Mouse (Mus musculus): ENCODE data around the gene Tekt4. TPM values are rescaled to one million over a fixed set of nuclear protein-coding genes. Genes with fewer than 3 reads are reported as not detected.

Tekt4 gene
- polyA plus RNA-seq, 1 experiment from 2014 or later, result 0.06 TPM

- WGBS, result 75% methylated on average over 6 of the region's 6 CpGs
- Histone ChIP-seq H3K27ac (replicated peaks) (no peak overlapping the region), H3K36me3 (ENCODE audit: control insufficient read depth, insufficient read depth, low read length) (no peaks in the 10 kb centered on the region), H3K9ac (ENCODE audit: low read length) (no peak overlapping the region), H3K9me3 (ENCODE audit: control insufficient read depth, low read length) (no peaks in the 10 kb centered on the region), H3K4me1 (replicated peaks; ENCODE audit: control insufficient read depth, insufficient read depth) (no peaks in the 10 kb centered on the region; the same call in 1 of the 2 replicates), H3K27me3 (ENCODE audit: control insufficient read depth, insufficient read depth, low read length) (no peaks in the 10 kb centered on the region), H3K4me2 (replicated peaks; ENCODE audit: low read depth) (no peak overlapping the region), H3K4me3 (ENCODE audit: low read depth, low read length) (no peak overlapping the region)
- TF ChIP-seq CTCF (IDR thresholded peaks at IDR 0.05; ENCODE audit: low read depth), result no peak
- no peak for TF ChIP-seq EP300 (optimal IDR thresholded peaks at IDR 0.05)
- no peak for ATAC-seq (ENCODE audit: low FRiP score, low TSS enrichment)
- no peak for DNase-seq (ENCODE audit: low spot score)
Measured at GRCm38 (mm10) chr17:25410180-25410579, 44.2 kb upstream of the Tekt4 start.

GRCm38 (mm10) chr17:25410786-25411185 is 43.6 kb upstream of the Tekt4 start:
- DNase-seq (ENCODE audit: low spot score), result no peak
- Histone ChIP-seq H3K36me3 (ENCODE audit: control insufficient read depth, insufficient read depth, low read length) (no peaks in the 10 kb centered on the region), H3K27me3 (ENCODE audit: control insufficient read depth, insufficient read depth, low read length) (no peaks in the 10 kb centered on the region), H3K27ac (replicated peaks) (no peak overlapping the region), H3K4me3 (ENCODE audit: low read depth, low read length) (no peak overlapping the region), H3K4me2 (replicated peaks; ENCODE audit: low read depth) (no peak overlapping the region), H3K4me1 (replicated peaks; ENCODE audit: control insufficient read depth, insufficient read depth) (no peaks in the 10 kb centered on the region; the same call in 1 of the 2 replicates), H3K9me3 (ENCODE audit: control insufficient read depth, low read length) (no peaks in the 10 kb centered on the region), H3K9ac (ENCODE audit: low read length) (no peak overlapping the region)
- no peak for TF ChIP-seq EP300 (optimal IDR thresholded peaks at IDR 0.05)
- TF ChIP-seq CTCF (IDR thresholded peaks at IDR 0.05; ENCODE audit: low read depth), result no peak
- no peak for ATAC-seq (ENCODE audit: low FRiP score, low TSS enrichment)
- 27% methylated on average over 7 of the region's 7 CpGs for WGBS

- no peak overlapping the region for H3K9ac ChIP-seq (ENCODE audit: low read length)
- no peaks in the 10 kb centered on the region for H3K9me3 ChIP-seq (ENCODE audit: control insufficient read depth, low read length)
- DNase-seq (ENCODE audit: low spot score) (no peak), ATAC-seq (ENCODE audit: low FRiP score, low TSS enrichment) (no peak)
- H3K27ac ChIP-seq (replicated peaks), result 0 out of 2 replicates have a peak overlapping the region, but pooled peaks have one; percentile 8
- no peaks in the 10 kb centered on the region; the same call in 1 of the 2 replicates for H3K4me1 ChIP-seq (replicated peaks; ENCODE audit: control insufficient read depth, insufficient read depth)
- TF ChIP-seq CTCF (IDR thresholded peaks at IDR 0.05; ENCODE audit: low read depth), result no peak
- TF ChIP-seq EP300 (optimal IDR thresholded peaks at IDR 0.05), result no peak
- no peak overlapping the region for H3K4me2 ChIP-seq (replicated peaks; ENCODE audit: low read depth)
- no peak overlapping the region for H3K4me3 ChIP-seq (ENCODE audit: low read depth, low read length)
- H3K27me3 ChIP-seq (ENCODE audit: control insufficient read depth, insufficient read depth, low read length), result no peaks in the 10 kb centered on the region
- H3K36me3 ChIP-seq (ENCODE audit: control insufficient read depth, insufficient read depth, low read length), result no peaks in the 10 kb centered on the region
- 54% methylated on average over 4 of the region's 4 CpGs for WGBS
Measured at GRCm38 (mm10) chr17:25411251-25411650, 43.2 kb upstream of the Tekt4 start.

GRCm38 (mm10) chr17:25414209-25414608 is 40.2 kb upstream of the Tekt4 start:
- no peak overlapping the region for H3K4me3 ChIP-seq (ENCODE audit: low read depth, low read length)
- no peak overlapping the region for H3K27ac ChIP-seq (replicated peaks)
- H3K4me1 ChIP-seq (replicated peaks; ENCODE audit: control insufficient read depth, insufficient read depth), result peaks cover 3% of the 10 kb centered on the region; the same call in 1 of the 2 replicates
- H3K36me3 ChIP-seq (ENCODE audit: control insufficient read depth, insufficient read depth, low read length), result no peaks in the 10 kb centered on the region
- peak; percentile 56 for DNase-seq (ENCODE audit: low spot score)
- H3K9me3 ChIP-seq (ENCODE audit: control insufficient read depth, low read length), result no peaks in the 10 kb centered on the region
- no peak overlapping the region for H3K4me2 ChIP-seq (replicated peaks; ENCODE audit: low read depth)
- ATAC-seq (ENCODE audit: low FRiP score, low TSS enrichment), result peak; percentile 20; the same call in 1 of the 2 replicates
- 56% methylated on average over 4 of the region's 4 CpGs for WGBS
- H3K27me3 ChIP-seq (ENCODE audit: control insufficient read depth, insufficient read depth, low read length), result no peaks in the 10 kb centered on the region
- H3K9ac ChIP-seq (ENCODE audit: low read length), result no peak overlapping the region
- TF ChIP-seq CTCF (IDR thresholded peaks at IDR 0.05; ENCODE audit: low read depth) (no peak), EP300 (optimal IDR thresholded peaks at IDR 0.05) (no peak)

GRCm38 (mm10) chr17:25414917-25415316 is 39.5 kb upstream of the Tekt4 start:
- no peak for DNase-seq (ENCODE audit: low spot score)
- WGBS, result 31% methylated on average over 3 of the region's 3 CpGs
- peaks cover 3% of the 10 kb centered on the region; the same call in 1 of the 2 replicates for H3K4me1 ChIP-seq (replicated peaks; ENCODE audit: control insufficient read depth, insufficient read depth)
- ATAC-seq (ENCODE audit: low FRiP score, low TSS enrichment), result no peak
- no peak overlapping the region for H3K4me3 ChIP-seq (ENCODE audit: low read depth, low read length)
- no peak overlapping the region for H3K9ac ChIP-seq (ENCODE audit: low read length)
- H3K27me3 ChIP-seq (ENCODE audit: control insufficient read depth, insufficient read depth, low read length), result no peaks in the 10 kb centered on the region
- H3K27ac ChIP-seq (replicated peaks), result peak overlapping the region; percentile 58; the same call in 1 of the 2 replicates
- no peaks in the 10 kb centered on the region for H3K9me3 ChIP-seq (ENCODE audit: control insufficient read depth, low read length)
- H3K36me3 ChIP-seq (ENCODE audit: control insufficient read depth, insufficient read depth, low read length), result no peaks in the 10 kb centered on the region
- no peak overlapping the region for H3K4me2 ChIP-seq (replicated peaks; ENCODE audit: low read depth)
- TF ChIP-seq CTCF (IDR thresholded peaks at IDR 0.05; ENCODE audit: low read depth) (no peak), EP300 (optimal IDR thresholded peaks at IDR 0.05) (no peak)

GRCm38 (mm10) chr17:25415421-25415913 is 38.9 kb upstream of the Tekt4 start:
- no peaks in the 10 kb centered on the region for H3K9me3 ChIP-seq (ENCODE audit: control insufficient read depth, low read length)
- no peaks in the 10 kb centered on the region for H3K36me3 ChIP-seq (ENCODE audit: control insufficient read depth, insufficient read depth, low read length)
- H3K9ac ChIP-seq (ENCODE audit: low read length), result peak overlapping the region; percentile 4; the same call in 1 of the 2 replicates
- ATAC-seq (ENCODE audit: low FRiP score, low TSS enrichment), result peak; percentile 46
- WGBS, result 19% methylated on average over 3 of the region's 6 CpGs
- no peak overlapping the region for H3K4me3 ChIP-seq (ENCODE audit: low read depth, low read length)
- no peak for DNase-seq (ENCODE audit: low spot score)
- H3K27me3 ChIP-seq (ENCODE audit: control insufficient read depth, insufficient read depth, low read length), result no peaks in the 10 kb centered on the region
- no peak overlapping the region for H3K4me2 ChIP-seq (replicated peaks; ENCODE audit: low read depth)
- H3K4me1 ChIP-seq (replicated peaks; ENCODE audit: control insufficient read depth, insufficient read depth), result peaks cover 3% of the 10 kb centered on the region; the same call in 1 of the 2 replicates
- TF ChIP-seq CTCF (IDR thresholded peaks at IDR 0.05; ENCODE audit: low read depth), result no peak
- TF ChIP-seq EP300 (optimal IDR thresholded peaks at IDR 0.05), result no peak
- peak overlapping the region; percentile 58 for H3K27ac ChIP-seq (replicated peaks)

Measured in stomach, postnatal 0 days (tissue).